Mouse (Mus musculus) frontal cortex, adult 2 months (tissue): ENCODE data around the gene Gdf11. TPM values are rescaled to one million over a fixed set of nuclear protein-coding genes. Genes with fewer than 3 reads are reported as not detected.

Experiments used
- DNase-seq, 2 experiments: peaks; one replicate each; pipeline ENCODE4 v3.0.0; 2022; ENCODE audit warnings: low spot score in 1 of 2; ENCODE audit errors: extremely low spot score in 1 of 2
- polyA plus RNA-seq: library from polyadenylated mRNA; depleted of rRNA; stranded (reverse); fragments of >200 nt; gene quantifications from 2 replicates; pipeline ENCODE4 v1.2.3, GENCODE M21; 2012

Gdf11 gene
- polyA plus RNA-seq, 1 experiment, result 17.2 TPM

- no peak for DNase-seq
These were observed 5.3 kb upstream of the Gdf11 start for GRCm38 (mm10) chr10:128896807-128897206.

DNA sequence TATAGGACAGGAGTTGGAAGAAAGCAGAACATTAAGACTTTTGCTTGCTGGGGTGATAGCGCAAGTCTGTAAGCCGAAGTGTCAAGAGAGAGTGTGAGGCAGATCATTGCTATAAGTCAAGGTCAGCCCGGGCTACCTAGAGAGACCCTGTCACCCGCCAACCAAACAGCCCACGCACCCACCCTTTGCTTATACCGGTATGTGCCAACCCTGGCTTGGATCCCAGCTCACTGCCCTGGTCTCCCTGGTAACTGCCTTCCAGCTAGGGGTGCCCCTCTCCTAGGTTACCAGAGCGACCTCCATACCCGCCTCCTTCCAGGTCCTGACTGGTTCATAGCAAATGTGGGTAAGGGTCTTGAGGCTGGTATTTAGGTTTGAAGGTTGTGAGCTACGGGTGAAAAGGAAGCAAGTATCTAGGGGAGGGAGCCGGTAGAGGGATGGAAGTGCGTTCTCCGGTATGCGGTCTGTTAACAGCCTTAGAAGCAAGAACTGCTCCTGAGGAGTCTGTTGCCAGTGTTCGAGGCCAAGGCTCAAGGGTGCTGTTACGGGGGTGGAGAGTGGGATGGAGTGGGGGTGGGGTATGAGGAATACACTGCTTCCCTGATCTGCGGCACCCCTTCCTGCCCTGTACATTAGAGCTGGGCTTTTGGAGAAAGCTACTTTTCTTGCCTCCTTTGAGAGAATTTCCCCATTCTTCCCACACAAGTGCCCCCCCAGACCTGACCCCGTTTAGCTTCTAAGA, 4.6 kb upstream of the Gdf11 start:
- DNase-seq, result peak in 1 of 2 experiments; percentile 53

DNA sequence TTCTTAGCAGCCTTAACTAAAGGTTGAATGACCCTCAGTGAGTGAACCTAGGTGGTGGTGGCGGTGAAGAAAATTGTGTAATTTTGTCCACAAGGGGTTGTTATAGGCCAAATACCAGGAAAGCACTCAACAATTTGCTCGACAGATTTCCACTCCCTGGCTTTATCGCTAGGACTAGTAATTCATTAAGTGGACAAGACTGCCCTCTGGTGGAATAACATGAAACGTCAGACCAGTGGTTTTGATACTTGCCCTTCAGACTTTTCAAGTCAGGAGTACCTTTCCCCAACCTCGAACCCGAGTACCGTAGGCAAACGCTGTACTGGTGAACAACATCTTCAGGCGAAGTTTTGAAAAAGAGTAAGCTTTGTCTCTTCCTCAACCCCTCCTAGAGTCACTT, 3.9 kb upstream of the Gdf11 start:
- peak; percentile 56 to 94 for DNase-seq

DNA sequence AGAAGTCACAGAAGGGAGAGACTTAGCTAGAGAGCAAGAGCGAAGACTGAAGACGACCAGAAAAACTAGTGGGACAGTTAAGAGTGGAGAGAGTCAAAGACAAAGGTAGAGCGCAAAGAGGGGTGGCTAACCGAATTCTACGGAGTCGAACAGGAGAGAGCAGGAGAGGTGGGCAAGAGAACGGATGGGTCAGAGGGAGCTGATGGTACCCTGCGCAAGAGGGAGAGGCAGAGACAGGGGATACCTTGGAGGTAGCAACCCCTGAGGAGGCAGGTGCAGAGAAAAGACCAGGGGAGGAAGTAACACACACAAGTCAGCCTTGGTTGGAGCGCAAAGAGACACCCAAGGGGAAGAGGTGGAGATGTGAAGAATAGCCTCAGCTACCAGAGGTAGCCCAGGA, 728 bp upstream of the Gdf11 start:
- DNase-seq, result no peak

GRCm38 (mm10) chr10:128890383-128891295, 879 bp downstream of the Gdf11 start:
- DNase-seq, result no peak

DNA sequence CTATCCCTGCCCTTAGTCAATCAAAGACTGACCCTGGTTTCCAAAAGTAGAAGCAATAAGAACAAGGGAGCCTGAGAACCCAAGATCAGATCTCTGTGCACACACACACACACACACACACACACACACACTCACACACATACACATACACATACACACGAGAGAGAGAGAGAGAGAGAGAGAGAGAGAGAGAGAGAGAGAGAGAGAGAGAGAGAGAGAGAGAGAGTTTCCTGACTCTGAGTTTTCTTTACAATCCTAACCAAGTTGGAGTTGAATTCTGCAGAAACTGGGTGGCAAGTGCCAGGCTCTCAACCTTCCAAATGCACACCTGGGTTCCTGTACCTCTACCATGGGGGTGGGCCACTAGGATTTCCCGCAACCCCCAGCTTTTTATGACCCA, 1.7 kb downstream of the Gdf11 start:
- no peak for DNase-seq

DNA sequence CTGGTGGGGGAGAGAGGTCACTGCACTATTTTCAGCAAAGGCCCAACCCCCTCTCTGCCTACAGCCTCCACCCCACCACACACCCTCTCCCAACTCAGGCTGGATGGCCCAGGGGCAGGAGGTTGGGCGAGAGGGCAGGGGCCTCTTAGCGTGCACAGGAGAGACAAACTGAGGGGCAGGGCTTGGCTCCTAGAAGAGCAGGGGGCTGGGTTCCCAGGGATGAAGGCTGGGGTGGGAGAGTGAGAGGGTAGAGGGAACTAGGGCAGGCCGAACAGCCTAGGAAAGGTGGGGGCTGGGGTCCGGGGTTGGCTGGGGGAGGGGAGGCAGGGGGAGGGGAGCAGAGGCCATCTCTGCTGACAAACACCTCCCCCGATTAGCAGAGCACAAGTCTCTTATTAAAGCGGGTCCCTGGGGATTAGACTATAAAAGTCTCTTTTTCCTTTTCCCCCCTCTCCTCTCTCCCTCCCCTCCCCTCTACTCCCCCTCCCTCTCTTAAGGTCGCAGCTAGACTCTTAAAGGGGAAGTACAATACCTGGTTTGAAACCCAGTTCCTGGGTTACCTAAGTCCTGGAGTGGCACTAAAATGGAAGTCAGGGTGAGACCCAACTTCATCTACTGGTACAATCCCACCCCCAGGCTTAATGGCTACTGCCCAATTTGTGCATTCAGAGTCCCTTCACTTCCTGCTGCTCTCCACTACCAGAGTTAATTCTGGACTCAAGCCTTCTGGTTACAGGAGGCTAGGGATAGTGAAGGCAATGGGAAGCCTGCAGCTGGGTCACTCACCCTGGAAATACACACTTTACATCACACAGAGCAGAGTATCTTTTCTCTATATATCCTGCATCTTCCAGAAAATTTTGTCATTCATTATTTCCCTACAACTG, 2.3 kb downstream of the Gdf11 start:
- DNase-seq, result no peak

DNA sequence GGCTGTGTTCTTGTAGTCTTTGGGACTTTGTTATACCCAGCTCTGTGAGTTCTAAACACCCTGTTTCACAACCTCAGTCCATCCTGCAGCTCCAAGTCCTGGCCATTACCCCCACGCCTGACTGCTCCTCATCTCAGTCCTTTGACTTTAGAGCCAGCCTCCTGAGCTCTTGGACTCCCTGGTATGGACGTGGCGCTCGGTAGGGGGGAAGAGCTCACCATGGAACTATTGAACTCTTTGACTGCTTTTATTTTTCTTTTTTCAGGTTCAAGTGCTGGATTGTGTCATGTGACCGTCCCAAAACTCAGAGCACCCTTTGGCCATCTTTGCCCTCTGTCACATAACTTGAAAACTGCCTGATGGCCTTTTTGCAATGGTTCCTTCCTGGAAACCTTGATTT, 9.5 kb downstream of the Gdf11 start:
- no peak for DNase-seq

- no peak for DNase-seq
These were observed 12.7 kb downstream of the Gdf11 start for GRCm38 (mm10) chr10:128878811-128879210.

GRCm38 (mm10) chr10:128878291-128878690, 13.2 kb downstream of the Gdf11 start:
- no peak for DNase-seq

DNA sequence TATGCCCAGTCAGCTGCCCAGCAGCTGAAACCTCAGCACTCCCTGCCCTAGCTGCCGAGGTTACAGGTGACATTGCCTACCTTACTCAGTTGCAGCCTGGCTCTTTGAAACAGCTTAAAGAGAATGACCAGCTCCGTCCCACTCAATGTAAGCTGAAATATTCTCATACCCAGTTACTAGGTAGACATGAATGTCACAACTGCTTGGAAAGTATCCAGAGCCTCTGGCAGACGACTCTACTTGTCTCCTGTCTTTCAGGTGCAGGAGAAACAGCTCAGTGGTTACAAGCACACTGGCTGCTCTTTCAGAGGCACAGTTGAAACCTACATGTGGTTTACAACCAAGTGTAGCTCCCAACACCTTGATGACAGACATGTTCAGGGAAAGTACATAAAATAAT, 21.2 kb downstream of the Gdf11 start:
- no peak for DNase-seq

GRCm38 (mm10) chr10:128866518-128866917, 25.0 kb downstream of the Gdf11 start:
- no peak for DNase-seq

DNA sequence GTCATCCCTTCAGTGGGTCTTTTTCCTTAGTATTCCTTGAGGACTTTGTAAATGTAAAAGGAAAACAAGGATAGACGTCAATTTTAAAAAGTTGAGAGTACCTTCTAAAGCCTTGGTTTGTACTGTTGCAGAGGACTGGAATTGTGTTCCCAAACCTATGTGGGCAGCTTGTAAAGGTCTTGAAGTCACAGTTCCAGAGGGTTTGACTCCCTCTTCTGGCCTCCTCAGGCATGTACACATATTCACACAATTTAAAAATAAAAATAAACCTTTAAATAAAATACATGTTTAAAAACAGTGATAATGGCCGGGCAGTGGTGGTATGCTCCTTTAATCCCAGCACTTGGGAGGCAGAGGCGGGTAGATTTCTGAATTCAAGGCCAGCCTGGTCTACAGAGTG, 25.5 kb downstream of the Gdf11 start:
- DNase-seq, result no peak

GRCm38 (mm10) chr10:128861176-128861575, 30.3 kb downstream of the Gdf11 start:
- no peak for DNase-seq

- DNase-seq, result no peak
These were observed 41.2 kb downstream of the Gdf11 start for GRCm38 (mm10) chr10:128850339-128850738.

DNA sequence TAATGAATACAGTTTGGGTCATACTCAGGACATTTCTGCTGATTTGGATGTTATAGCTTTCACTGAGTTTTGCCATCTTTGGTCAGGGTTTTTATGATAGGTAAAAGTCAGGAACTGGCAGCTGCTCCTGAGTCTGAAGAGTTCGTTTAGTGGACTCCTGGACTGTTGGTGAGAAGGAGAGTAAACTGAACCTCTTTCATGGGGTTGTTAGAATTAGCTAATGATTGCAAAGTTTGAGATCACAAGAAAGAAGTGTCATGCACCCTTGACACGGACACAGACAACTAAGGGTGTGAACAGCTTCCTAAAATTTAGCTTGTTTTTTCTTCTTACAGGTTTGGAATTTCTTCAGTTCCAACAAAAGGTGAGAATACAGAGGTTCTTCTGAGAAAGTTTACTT, 43.1 kb downstream of the Gdf11 start:
- DNase-seq, result no peak

DNA sequence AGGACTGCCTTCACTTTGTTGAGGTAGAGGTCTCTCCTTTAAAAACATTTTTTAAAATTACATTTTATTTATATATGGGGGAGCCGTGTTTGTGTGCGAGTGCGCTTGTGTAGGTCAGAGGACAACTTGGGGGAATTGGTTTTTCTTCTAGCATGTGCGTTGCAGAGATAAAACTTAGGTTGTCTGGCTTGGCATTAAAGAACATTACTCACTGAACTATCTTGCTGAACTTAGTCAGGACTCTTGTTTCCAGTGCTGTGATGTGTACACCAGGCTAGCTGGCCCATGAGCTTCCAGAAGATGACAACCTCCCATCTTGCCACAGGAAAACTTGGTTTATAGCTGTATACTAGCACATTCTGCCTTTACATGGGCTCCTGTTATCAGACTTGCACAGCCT, 44.9 kb downstream of the Gdf11 start:
- DNase-seq, result no peak

- DNase-seq, result peak in 1 of 2 experiments; percentile 45
These were observed 46.0 kb downstream of the Gdf11 start for GRCm38 (mm10) chr10:128845516-128845915.

DNA sequence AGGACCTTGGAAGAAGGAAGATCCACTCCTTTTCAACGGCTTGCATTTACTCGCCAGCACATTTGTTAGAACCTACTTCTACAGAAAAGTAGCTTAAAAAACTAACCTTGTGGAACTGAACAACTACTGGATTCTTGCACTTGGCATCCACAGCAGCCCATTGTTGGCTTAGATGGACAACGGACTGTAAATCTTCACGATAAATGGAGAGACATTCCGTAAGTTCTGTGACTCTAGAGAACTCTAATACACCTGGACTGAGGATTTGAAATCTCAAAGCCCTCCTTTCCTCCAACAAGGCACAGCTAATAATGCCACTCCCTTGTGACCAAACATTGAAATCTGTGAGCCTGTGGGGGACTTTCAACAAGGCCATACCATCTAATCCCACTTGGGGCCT, 48.3 kb downstream of the Gdf11 start:
- DNase-seq, result no peak

- DNase-seq, result no peak
These were observed 50.9 kb downstream of the Gdf11 start for GRCm38 (mm10) chr10:128840612-128841011.

- DNase-seq, result no peak
These were observed 52.1 kb downstream of the Gdf11 start for GRCm38 (mm10) chr10:128839434-128839833.
